Mouse (Mus musculus) heart, embryonic 12.5 days (tissue): ENCODE measurements around the gene Gm44965. TPM values are rescaled to one million over a fixed set of nuclear protein-coding genes. Genes with fewer than 3 reads are reported as not detected.

ENCODE experiments used
- ATAC-seq: fragments of 200-750 bp; cut with Nextera tagmentation; 2 replicates; pipeline ENCODE4 v1.8.0; 2017; ENCODE audit warnings: moderate TSS enrichment, moderate library complexity; ENCODE audit not compliant: insufficient number of reproducible peaks, low FRiP score
- H3K27ac ChIP-seq: fragments of 300-500 bp; sonication (generic); 2 replicates; pipeline ENCODE4 v1.5.1; 2016; ENCODE audit warnings: mild to moderate bottlenecking, moderate library complexity; ENCODE audit not compliant: poor library complexity, severe bottlenecking
- H3K27me3 ChIP-seq: fragments of 300-500 bp; sonication (generic); replicated peaks from 2 replicates; pipeline ENCODE4 v1.6.1; 2016; ENCODE audit warnings: mild to moderate bottlenecking, moderate library complexity
- H3K36me3 ChIP-seq: fragments of 300-500 bp; sonication (generic); 2 replicates; pipeline ENCODE4 v1.6.1; 2016; ENCODE audit warnings: mild to moderate bottlenecking, moderate library complexity
- H3K4me1 ChIP-seq: fragments of 300-500 bp; sonication (generic); replicated peaks from 2 replicates; pipeline ENCODE4 v1.6.1; 2016; ENCODE audit warnings: mild to moderate bottlenecking
- H3K4me2 ChIP-seq: fragments of 300-500 bp; sonication (generic); 2 replicates; pipeline ENCODE4 v1.6.1; 2016; ENCODE audit warnings: mild to moderate bottlenecking, moderate library complexity
- H3K4me3 ChIP-seq: fragments of 300-500 bp; sonication (generic); 2 replicates; pipeline ENCODE4 v1.5.1; 2016; ENCODE audit warnings: mild to moderate bottlenecking
- H3K9ac ChIP-seq: fragments of 300-500 bp; sonication (generic); 2 replicates; pipeline ENCODE4 v1.6.1; 2016; ENCODE audit warnings: mild to moderate bottlenecking, moderate library complexity
- H3K9me3 ChIP-seq: fragments of 300-500 bp; sonication (generic); replicated peaks from 2 replicates; pipeline ENCODE4 v1.6.1; 2016; ENCODE audit warnings: mild to moderate bottlenecking, moderate library complexity
- WGBS: fragments of 180-500 bp; shearing (Covaris S2); methylation state at CpG from one replicate; pipeline ENCODE4 v1.1.7; 2016; 5-methylcytosine and 5-hydroxymethylcytosine counted together
- polyA plus RNA-seq: library from polyadenylated mRNA; unstranded; fragments of >200 nt; fragmentation: Nextera tagmentation; extraction: Ambion mirVana; gene quantifications from 2 replicates; pipeline ENCODE4 v1.2.1, GENCODE M21; 2016

The Gm44965 gene
- polyA plus RNA-seq, 1 experiment from 2014 or later = not detected

GRCm38 (mm10) chr6:48642764-48643292, 49.1 kb downstream of the Gm44965 start:
- H3K9me3 ChIP-seq = no peaks in the 10 kb centered on the region
- H3K4me3 ChIP-seq = no peak overlapping the region
- no peaks in the 10 kb centered on the region for H3K36me3 ChIP-seq
- WGBS = 20% methylated on average over 4 of the region's 4 CpGs
- no peak for ATAC-seq
- H3K27me3 ChIP-seq = no peaks in the 10 kb centered on the region
- H3K27ac ChIP-seq = no peak overlapping the region
- H3K4me1 ChIP-seq = peaks cover 3% of the 10 kb centered on the region; the same call in 1 of the 2 replicates
- H3K4me2 ChIP-seq = no peak overlapping the region
- H3K9ac ChIP-seq = no peak overlapping the region

- no peak overlapping the region for H3K27ac ChIP-seq
- H3K4me3 ChIP-seq = no peak overlapping the region
- H3K27me3 ChIP-seq = no peaks in the 10 kb centered on the region
- no peak for ATAC-seq
- no peak overlapping the region for H3K4me2 ChIP-seq
- H3K4me1 ChIP-seq = peaks cover 3% of the 10 kb centered on the region; the same call in 1 of the 2 replicates
- no peaks in the 10 kb centered on the region for H3K36me3 ChIP-seq
- 10% methylated on average over 12 of the region's 12 CpGs for WGBS
- H3K9ac ChIP-seq = no peak overlapping the region
- no peaks in the 10 kb centered on the region for H3K9me3 ChIP-seq
These were observed 52.0 kb downstream of the Gm44965 start for GRCm38 (mm10) chr6:48645660-48646308.

GRCm38 (mm10) chr6:48646309-48646690, 52.6 kb downstream of the Gm44965 start:
- no peak overlapping the region for H3K9ac ChIP-seq
- peaks cover 3% of the 10 kb centered on the region; the same call in 1 of the 2 replicates for H3K4me1 ChIP-seq
- no peak overlapping the region for H3K27ac ChIP-seq
- 57% methylated on average over 4 of the region's 4 CpGs for WGBS
- H3K27me3 ChIP-seq = no peaks in the 10 kb centered on the region
- H3K4me2 ChIP-seq = no peak overlapping the region
- no peaks in the 10 kb centered on the region for H3K36me3 ChIP-seq
- no peaks in the 10 kb centered on the region for H3K9me3 ChIP-seq
- no peak for ATAC-seq
- H3K4me3 ChIP-seq = no peak overlapping the region

GRCm38 (mm10) chr6:48646995-48647394, 53.3 kb downstream of the Gm44965 start, which contains the start of gene Gimap8:
Gimap8 (plus strand) TSS chr6:48647234.
- Histone ChIP-seq H3K36me3 (no peaks in the 10 kb centered on the region), H3K4me2 (no peak within 1 kb of the TSS), H3K9me3 (no peaks in the 10 kb centered on the region), H3K9ac (no peak within 1 kb of the TSS), H3K27ac (no peak within 1 kb of the TSS), H3K27me3 (no peaks in the 10 kb centered on the region), H3K4me1 (peaks cover 3% of the 10 kb centered on the region; the same call in 1 of the 2 replicates), H3K4me3 (no peak within 1 kb of the TSS)
- no peak; the same call in 1 of the 2 replicates for ATAC-seq
- WGBS = 36% methylated on average over 3 of the region's 3 CpGs

- no peaks in the 10 kb centered on the region for H3K36me3 ChIP-seq
- no peak overlapping the region for H3K27ac ChIP-seq
- 85% methylated on average over 2 of the region's 2 CpGs for WGBS
- no peak overlapping the region for H3K9ac ChIP-seq
- no peaks in the 10 kb centered on the region for H3K27me3 ChIP-seq
- no peak overlapping the region for H3K4me3 ChIP-seq
- H3K4me1 ChIP-seq = peaks cover 3% of the 10 kb centered on the region; the same call in 1 of the 2 replicates
- ATAC-seq = no peak
- H3K4me2 ChIP-seq = no peak overlapping the region
- H3K9me3 ChIP-seq = no peaks in the 10 kb centered on the region
These were observed 53.9 kb downstream of the Gm44965 start for GRCm38 (mm10) chr6:48647611-48648010.

GRCm38 (mm10) chr6:48648779-48649178, 55.0 kb downstream of the Gm44965 start:
- Histone ChIP-seq H3K9me3 (no peaks in the 10 kb centered on the region), H3K27ac (no peak overlapping the region), H3K4me3 (no peak overlapping the region), H3K27me3 (no peaks in the 10 kb centered on the region), H3K9ac (no peak overlapping the region), H3K4me1 (peaks cover 3% of the 10 kb centered on the region; the same call in 1 of the 2 replicates), H3K4me2 (no peak overlapping the region), H3K36me3 (no peaks in the 10 kb centered on the region)
- ATAC-seq = no peak
- 71% methylated on average over 4 of the region's 4 CpGs for WGBS

- 78% methylated on average over 9 of the region's 9 CpGs for WGBS
- no peak for ATAC-seq
- no peak overlapping the region for H3K4me2 ChIP-seq
These were observed 56.3 kb downstream of the Gm44965 start for GRCm38 (mm10) chr6:48650041-48650440.

GRCm38 (mm10) chr6:48658721-48659120, 65.0 kb downstream of the Gm44965 start:
- 72% methylated on average over 5 of the region's 5 CpGs for WGBS
- Histone ChIP-seq H3K9ac (no peak overlapping the region), H3K27ac (no peak overlapping the region), H3K4me1 (no peaks in the 10 kb centered on the region), H3K4me3 (no peak overlapping the region), H3K36me3 (no peaks in the 10 kb centered on the region), H3K9me3 (no peaks in the 10 kb centered on the region), H3K27me3 (no peaks in the 10 kb centered on the region), H3K4me2 (no peak overlapping the region)
- no peak for ATAC-seq

More at GRCm38 (mm10) chr6:48650041-48650440, 56.3 kb downstream of the Gm44965 start:
- peaks cover 3% of the 10 kb centered on the region; the same call in 1 of the 2 replicates for H3K4me1 ChIP-seq
- no peaks in the 10 kb centered on the region for H3K27me3 ChIP-seq
- H3K27ac ChIP-seq = no peak overlapping the region
- no peaks in the 10 kb centered on the region for H3K36me3 ChIP-seq
- no peaks in the 10 kb centered on the region for H3K9me3 ChIP-seq
- no peak overlapping the region for H3K9ac ChIP-seq
- H3K4me3 ChIP-seq = no peak overlapping the region

GRCm38 (mm10) chr6:48664750-48665149, 71.0 kb downstream of the Gm44965 start:
- H3K9ac ChIP-seq = no peak overlapping the region
- H3K9me3 ChIP-seq = no peaks in the 10 kb centered on the region
- H3K36me3 ChIP-seq = no peaks in the 10 kb centered on the region
- H3K27me3 ChIP-seq = no peaks in the 10 kb centered on the region
- H3K4me3 ChIP-seq = no peak overlapping the region
- WGBS = 84% methylated on average over 4 of the region's 4 CpGs
- no peaks in the 10 kb centered on the region for H3K4me1 ChIP-seq
- no peak overlapping the region for H3K27ac ChIP-seq
- no peak overlapping the region for H3K4me2 ChIP-seq
- no peak for ATAC-seq

GRCm38 (mm10) chr6:48665471-48665870, 71.7 kb downstream of the Gm44965 start:
- no peak for ATAC-seq
- no peak overlapping the region for H3K9ac ChIP-seq

GRCm38 (mm10) chr6:48666159-48666586, 72.4 kb downstream of the Gm44965 start:
- WGBS = 61% methylated on average over 7 of the region's 7 CpGs
- Histone ChIP-seq H3K4me3 (no peak overlapping the region), H3K4me2 (no peak overlapping the region)

More at GRCm38 (mm10) chr6:48665471-48665870, 71.7 kb downstream of the Gm44965 start:
- no peaks in the 10 kb centered on the region for H3K36me3 ChIP-seq
- H3K9me3 ChIP-seq = no peaks in the 10 kb centered on the region
- WGBS = 84% methylated on average over 9 of the region's 9 CpGs
- H3K4me3 ChIP-seq = no peak overlapping the region
- H3K4me1 ChIP-seq = no peaks in the 10 kb centered on the region
- no peak overlapping the region for H3K4me2 ChIP-seq
- no peak overlapping the region for H3K27ac ChIP-seq
- no peaks in the 10 kb centered on the region for H3K27me3 ChIP-seq

More at GRCm38 (mm10) chr6:48666159-48666586, 72.4 kb downstream of the Gm44965 start:
- Histone ChIP-seq H3K27me3 (no peaks in the 10 kb centered on the region), H3K4me1 (no peaks in the 10 kb centered on the region), H3K9me3 (no peaks in the 10 kb centered on the region), H3K27ac (no peak overlapping the region), H3K9ac (no peak overlapping the region), H3K36me3 (no peaks in the 10 kb centered on the region)
- no peak for ATAC-seq
